Mouse (Mus musculus): ENCODE data around the gene Psma5.

Gene Psma5

DNA sequence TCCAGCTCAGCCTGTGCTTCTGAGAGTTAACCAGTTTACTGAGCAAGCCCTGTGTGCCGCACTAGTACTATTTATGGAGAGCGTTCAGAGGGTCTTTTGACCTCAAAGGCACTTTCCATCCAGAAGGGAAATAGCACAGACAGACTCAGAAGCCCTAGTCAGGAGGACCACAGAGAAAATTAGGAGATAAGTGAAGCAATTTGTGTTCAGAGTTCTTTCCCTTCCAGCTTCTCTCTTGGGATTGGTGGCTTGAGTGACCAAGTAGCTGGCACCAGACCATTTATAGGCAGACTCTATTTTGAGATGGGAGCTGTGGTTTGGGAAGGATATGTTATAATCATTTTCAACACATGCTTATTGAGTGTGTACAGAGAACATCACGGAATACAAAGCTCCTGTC lies 49.7 kb downstream of the Psma5 start:
- no peak for DNase-seq

DNA sequence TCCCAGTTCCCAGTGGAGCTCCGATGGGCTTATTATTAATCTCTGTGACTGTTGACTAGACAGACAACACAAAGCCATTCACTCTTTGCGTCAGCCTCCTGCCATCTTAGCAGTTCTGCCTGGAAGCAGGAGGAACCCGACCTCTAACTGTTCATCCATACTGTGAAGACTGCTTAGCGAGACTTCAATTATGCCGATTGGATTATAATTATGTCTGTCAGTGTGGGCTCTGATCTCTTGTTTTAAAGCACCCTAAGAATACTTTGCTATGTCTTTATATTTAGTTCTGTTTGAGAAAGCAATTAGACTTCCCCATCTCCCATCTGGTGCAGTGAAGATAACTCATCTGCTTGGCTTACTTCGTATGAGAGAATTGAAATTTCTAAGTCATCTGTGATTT lies 50.8 kb downstream of the Psma5 start:
- no peak for DNase-seq

DNA sequence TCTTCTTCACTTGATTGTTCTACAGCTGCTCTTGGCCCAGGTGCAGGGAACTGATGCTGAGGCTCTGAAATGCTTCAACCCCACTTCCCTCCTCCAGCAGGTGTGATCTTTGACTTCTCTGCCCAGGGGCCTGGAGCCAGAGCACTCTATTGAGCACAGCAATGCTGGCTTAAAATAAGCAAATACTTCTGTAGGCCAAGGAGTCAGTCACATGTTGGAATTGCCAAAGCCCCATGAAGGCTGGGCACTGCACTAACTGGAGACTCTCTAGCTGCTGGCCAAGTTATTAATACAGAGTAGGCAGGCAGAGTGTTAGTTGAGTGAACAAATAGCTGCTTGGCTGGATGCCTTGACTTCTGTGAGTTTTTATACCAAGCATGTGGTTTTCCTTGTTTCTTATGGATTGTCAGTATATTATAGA lies 54.2 kb downstream of the Psma5 start:
- DNase-seq: no peak

DNA sequence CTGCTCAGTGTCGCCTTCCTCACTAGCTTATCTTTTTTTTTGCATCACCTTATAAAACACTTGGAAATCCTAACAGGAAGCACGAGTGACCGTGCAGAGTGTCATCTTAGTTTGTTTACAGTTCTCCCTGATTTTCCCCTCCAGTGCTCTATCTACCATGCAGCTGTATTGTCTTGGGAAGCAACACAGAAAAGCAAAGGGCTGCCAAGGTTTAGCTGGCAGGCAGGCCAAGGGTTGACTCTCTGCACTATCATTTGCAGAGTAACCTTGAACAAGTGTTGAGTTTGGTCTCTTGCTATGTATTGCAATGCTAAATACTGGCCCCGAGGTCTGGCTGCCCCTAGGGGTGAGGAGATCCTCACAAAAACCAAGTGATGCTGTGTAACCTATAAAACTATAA lies 55.0 kb downstream of the Psma5 start:
- no peak for DNase-seq

DNA sequence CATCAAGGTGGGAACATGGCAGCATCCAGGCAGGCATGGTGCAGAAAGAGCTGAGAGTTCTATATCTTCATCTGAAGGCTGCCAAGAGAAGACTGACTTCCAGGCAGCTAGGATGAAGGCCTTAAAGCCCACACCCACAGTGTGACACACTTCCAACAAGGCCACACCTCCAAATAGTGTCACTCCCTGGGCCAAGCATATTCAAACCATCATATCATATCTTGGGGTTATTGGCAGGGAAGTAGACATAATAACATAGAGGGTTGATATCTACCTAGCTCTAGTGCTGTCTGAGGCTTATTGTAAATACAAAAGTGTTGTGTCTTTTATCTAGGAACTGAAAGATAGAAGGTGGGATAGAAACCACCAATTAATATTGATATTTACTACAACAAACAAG lies 55.7 kb downstream of the Psma5 start:
- DNase-seq: no peak

DNA sequence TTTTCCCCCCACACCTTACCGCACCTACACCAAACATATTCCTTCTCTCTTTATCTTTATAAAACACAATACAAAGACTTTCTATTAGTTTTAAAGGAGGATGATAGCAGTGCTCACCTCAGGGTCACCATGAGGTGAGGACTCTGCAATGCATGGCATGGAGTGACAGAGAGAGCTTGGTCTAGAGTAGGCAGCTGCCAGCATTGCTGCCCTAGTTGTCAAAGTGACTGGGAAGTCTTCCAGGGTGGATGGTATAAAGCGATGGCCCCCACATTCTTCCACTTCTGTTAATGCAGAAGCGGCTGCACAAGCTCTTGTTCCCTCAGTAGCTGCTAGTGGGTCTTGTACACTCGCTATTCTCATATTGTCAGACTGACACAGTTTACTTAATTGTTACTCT lies 56.4 kb downstream of the Psma5 start:
- no peak for DNase-seq

DNA sequence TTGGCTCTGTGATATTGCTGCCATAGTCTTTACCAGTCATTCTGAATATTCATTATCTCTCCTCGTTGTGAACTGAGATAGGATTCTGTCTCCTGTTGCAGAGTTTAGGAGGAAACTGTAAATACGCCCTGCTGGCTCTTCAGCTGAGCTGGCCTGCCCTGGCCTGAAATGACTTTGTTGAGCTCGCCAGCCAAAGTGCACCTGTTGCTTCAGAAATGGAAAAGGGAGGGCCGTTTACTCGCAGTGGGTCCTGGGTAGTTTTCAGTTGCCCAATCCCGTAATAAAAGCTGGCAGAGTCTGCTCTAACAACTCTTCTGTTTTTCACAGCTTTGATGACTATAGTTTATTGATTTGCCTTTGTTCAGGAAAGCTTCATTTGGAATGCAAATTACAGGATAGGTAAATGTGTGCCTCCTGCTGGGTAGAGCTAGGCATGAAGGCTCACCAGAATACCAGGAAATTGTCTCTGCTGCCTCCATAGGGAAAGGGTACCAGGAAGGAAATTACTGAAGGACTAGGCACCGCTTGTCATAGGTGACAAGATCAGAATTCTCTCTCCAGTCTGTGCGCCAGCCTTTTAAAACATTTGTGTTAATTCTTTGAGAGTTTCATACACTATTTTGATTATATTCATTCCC lies 57.4 kb downstream of the Psma5 start:
- no peak for DNase-seq

DNA sequence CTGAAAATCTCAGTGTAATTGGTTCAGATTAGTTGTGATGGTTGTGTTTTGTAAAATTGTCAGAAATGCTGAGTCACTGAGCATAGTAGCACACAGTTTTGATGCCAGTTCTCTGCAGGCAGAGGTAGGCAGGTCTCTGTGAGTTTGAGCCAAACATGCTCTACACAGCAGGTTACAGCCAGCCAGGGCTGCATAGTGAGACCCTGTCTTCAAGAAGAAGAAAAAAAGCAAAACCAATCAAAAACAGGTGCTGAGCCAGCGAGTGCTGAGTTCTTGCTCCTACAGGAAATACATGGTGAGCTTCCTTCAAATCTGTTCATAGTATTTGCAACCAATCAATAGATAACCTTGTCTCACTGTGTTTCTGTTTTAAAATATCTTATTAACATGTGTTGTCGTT lies 61.8 kb downstream of the Psma5 start:
- DNase-seq: no peak

DNA sequence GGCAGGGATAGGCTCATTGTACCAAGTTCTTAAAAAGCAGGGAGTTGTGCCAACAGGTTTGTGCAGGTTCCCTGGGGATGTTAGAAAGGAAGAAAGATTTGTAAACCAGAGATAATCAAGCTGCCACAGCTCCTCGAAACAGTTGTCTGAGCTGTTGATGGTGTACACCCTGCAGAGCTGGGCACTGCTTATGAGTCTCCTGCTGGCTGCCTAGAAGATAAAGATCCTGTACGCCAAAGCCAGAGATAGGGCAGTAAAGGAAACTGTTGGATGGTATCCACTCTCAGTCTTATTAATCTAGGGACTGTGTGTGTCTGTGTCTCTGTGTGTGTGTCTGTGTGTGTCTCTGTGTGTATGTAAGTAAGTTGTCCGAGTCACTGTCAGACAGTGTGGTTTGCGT lies 64.9 kb downstream of the Psma5 start:
- DNase-seq: no peak

DNA sequence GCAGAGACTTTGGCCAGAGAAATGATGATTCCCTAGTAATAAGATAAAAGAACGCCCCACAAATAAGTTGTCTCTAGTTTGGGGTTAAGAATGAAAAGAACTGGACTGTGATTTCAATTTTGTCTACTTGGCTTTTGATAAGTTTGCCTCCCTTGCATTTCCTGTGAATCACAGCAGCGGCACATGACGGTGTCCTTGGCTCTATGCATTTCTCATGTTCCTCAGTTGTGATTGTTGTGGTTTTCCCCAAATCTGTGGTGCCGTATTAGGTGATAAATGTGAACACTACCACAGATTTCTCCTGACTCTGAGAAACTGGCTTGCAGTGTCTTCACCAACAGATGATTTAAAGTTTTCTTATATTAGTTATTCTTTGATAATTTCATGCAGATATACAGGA lies 65.4 kb downstream of the Psma5 start:
- no peak for DNase-seq

DNA sequence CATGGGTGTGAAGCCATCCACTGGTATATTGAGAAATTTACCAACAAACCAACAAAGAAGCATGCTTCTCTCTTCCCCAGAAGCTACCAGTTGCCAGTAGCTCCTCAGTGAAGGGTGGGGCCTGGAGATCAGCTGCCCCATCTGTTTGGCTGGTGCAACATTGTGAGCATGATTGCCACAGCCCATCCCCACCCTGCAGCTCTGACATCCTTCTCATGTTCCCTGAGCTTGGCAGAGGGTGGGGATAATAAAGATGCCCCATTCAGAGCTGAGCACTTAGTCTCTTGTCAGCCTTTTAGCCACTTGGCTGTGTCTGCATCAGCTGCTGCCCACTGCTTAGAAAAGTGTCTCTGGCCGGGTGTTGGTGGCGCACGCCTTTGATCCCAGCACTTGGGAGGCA lies 66.2 kb downstream of the Psma5 start:
- DNase-seq: no peak

DNA sequence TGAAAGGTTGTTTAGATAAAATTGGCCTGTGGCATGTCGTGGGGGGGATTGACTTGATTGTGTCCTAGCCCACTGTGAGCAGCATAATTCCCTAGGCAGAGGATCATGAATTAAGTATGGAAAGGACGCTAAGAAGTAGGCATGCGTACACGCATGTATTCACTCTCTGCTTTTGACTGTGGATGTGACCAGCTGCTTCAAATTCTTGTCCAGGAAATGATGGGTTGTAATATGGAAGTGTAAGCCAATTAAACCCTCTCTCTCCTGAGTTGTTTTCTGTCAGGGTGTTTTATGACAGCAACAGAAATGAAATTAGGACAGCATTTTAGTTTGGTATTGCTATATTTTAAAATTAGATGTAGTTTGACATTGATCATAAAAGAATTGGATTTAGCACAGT lies 68.1 kb downstream of the Psma5 start:
- DNase-seq: no peak

DNA sequence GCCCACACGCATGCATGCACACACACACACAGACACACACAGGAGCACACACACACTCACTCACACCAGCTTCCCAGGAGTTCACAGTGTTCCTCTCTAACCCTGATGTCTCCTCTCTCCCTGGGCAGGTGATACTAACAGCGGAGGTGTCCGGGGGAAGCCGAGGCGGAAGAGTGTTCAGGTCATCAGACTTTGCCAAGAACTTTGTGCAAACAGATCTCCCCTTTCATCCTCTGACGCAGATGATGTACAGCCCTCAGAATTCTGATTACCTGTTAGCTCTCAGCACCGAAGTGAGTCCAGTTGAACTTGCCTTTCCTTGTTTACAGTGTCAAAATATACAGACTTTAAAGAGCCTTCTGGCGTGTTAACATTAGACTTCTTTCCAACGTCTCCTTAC lies 68.8 kb downstream of the Psma5 start:
- DNase-seq: no peak

DNA sequence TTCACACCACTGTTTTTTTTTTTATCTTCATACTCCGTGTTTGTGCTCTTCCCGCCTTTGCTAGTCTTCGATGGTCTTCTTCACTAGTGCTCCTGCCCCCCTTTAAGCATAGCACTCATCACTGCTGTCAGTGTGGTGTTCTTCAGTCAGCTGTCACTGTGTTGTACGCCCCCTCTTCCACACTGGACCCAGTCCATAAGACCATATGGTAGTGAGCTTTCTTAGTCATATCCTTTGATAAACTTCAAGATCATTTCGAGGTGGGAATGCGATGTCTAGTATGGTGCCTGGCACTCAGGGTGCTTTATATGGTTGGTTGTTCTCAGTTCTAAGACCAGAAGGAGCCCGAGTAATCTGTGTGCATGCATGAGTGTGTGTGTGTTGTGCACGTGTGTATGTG lies 70.5 kb downstream of the Psma5 start:
- no peak for DNase-seq

DNA sequence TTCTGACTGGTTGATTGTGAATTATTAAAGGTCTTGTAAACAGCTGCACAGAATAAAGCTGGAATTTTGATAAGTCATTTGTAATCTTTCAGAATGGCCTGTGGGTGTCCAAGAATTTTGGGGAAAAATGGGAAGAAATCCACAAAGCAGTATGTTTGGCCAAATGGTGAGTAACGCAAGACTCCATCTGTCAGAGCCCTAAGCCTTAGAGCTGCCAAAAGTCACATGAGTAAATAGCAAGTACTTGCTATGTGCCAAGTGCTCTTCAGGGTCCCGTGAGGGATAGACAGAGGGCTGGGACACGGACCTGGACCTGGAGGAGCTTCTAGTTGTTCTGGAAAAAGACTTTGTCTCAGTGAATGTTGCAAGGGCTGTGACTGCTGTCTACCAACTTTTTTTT lies 71.2 kb downstream of the Psma5 start:
- DNase-seq: no peak

DNA sequence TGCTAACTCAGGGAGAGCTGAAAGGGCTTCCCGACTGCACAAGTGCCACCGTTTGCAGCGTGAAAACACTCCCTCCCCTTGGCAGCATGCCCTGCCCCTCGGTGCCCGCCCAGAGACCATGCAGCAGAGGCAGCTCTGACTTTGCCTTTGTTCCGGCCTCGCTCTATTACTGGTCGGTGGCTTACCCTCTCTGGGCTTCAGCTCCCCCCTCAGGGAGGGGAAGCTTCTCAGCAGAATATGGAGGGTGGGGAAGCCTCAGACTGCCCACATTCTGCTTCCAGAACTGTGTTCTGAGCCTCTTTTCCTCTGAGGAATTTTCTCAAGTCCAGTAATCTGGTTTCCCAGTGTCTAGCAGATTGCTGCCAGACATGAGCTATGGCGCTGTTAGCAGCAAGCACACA lies 71.7 kb downstream of the Psma5 start:
- no peak for DNase-seq

All from cerebellum, adult 9-11 months (tissue).